Mouse (Mus musculus) effector memory CD4-positive, alpha-beta T cell, adult 5 months (primary cell): ENCODE data around the gene Slc25a33. TPM values are rescaled to one million over a fixed set of nuclear protein-coding genes. Genes with fewer than 3 reads are reported as not detected.

ENCODE experiments used
- polyA plus RNA-seq: library from polyadenylated mRNA; unstranded; fragments of 100-300 nt; shearing (Covaris generic); gene quantifications from one replicate; pipeline ENCODE4 v1.2.1, GENCODE M21; 2017

Slc25a33 gene
- 11.6 TPM for polyA plus RNA-seq

GRCm38 (mm10) chr4:149774094-149774470 lies at the start of gene Slc25a33:
TSS of gene Slc25a33 (minus strand) at chr4:149774277.

GRCm38 (mm10) chr4:149737383-149738324 lies 36.4 kb downstream of the Slc25a33 start, which contains the start of gene Tmem201:
TSS of gene Tmem201 (minus strand) at chr4:149738044.

GRCm38 (mm10) chr4:149702210-149702979 lies 71.7 kb downstream of the Slc25a33 start, which contains the start of gene Pik3cd:
TSS of gene Pik3cd (minus strand) at chr4:149702571.

Other genes starting within 250 kb of the Slc25a33 start
- gene Clstn1, start 187.8 kb downstream of the Slc25a33 start, polyA plus RNA-seq, result 24.1 TPM
- gene Pik3cd, start 71.7 kb downstream of the Slc25a33 start, polyA plus RNA-seq, result 296 TPM
- gene Tmem201, start 36.2 kb downstream of the Slc25a33 start, polyA plus RNA-seq, result 12.6 TPM
- 34.3 TPM for gene Spsb1, start 180.8 kb upstream of the Slc25a33 start, polyA plus RNA-seq
- 8.5 TPM for gene H6pd, start 234.7 kb upstream of the Slc25a33 start, polyA plus RNA-seq